Mouse (Mus musculus) cerebellum, adult 2 months (tissue): Measurements from ENCODE around the gene A4gnt.

ENCODE experiments used
- CTCF ChIP-seq: fragments of 200-500 bp; IDR thresholded peaks from 2 replicates; pipeline ENCODE4 v1.5.1; 2011; ENCODE audit warnings: low read depth, mild to moderate bottlenecking, control low read depth, low read length, moderate library complexity, borderline replicate concordance; ENCODE audit not compliant: insufficient read depth
- POLR2A ChIP-seq: fragments of 200-500 bp; IDR thresholded peaks from 2 replicates; pipeline ENCODE4 v1.6.1; 2011; ENCODE audit warnings: low read length, control low read depth, borderline replicate concordance; ENCODE audit not compliant: insufficient read depth

DNA sequence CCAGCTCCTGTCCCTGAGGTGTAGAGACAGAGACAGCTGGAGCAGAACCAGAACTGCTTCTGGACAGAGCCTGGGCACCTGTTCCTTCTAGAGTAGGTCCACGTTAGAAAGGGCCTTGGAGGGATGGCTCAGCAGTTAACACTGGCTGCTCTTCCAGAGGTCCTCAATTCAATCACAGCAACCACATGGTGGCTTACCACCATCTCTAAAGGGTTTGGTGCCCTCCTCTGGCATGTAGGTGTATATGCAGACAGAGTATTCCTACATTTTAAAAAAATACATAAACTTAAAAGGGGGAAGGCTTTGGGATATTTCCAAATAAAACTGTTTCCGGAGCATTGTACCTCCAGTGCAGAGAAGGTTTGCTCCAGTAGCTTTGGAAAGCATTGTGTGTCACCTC, 31.6 kb upstream of the A4gnt start:
- TF ChIP-seq CTCF (peak; percentile 42; the same call in 1 of the 2 replicates), POLR2A (no peak)
